Mouse (Mus musculus) testis, postnatal 10 days (tissue): ENCODE measurements around the gene Iqgap1.

ENCODE experiments used
- DNase-seq: peaks from one replicate; pipeline ENCODE4 v3.0.0; 2021; ENCODE audit warnings: low spot score

Gene Iqgap1

GRCm38 (mm10) chr7:80803173-80803872 lies 22.5 kb downstream of the Iqgap1 start:
- DNase-seq: peak; percentile 97

DNA sequence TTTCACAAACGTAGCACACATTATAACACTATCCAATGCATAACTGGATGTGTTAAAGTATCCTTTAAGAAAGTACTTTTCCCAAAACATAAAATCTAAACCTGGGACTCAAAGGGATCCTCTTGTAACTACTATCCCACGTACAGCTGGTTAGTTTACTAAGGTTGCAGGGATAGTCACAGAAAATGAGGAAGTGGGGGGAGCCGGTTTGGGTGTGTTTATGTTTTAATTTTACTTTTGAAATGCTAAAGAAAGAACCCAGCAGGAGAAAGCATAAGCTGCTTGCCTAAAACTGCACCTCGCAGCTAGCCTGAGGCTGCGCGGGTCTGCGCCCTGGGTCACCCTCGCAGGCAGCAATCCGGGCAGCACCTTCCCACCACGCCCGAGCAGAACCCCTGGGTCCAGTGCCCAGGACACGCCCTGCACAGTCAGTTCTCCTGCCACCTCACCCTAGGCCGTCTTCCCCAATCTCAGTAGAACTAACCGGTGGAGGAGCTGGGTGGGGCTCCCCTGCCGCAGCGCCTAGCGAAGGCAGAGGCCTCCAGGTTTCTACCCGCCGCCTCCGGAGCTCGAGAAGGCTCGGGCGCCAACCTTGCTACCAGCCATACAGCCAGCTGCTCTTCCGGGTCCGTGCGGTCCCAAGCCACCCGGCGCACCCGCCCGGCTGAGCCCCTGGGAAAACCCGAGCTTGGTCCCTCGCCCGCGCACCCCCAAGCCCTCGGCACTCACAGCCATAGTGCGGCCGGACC lies 23.2 kb downstream of the Iqgap1 start:
- DNase-seq: no peak

GRCm38 (mm10) chr7:80799307-80799706 lies 26.5 kb downstream of the Iqgap1 start:
- no peak for DNase-seq

DNA sequence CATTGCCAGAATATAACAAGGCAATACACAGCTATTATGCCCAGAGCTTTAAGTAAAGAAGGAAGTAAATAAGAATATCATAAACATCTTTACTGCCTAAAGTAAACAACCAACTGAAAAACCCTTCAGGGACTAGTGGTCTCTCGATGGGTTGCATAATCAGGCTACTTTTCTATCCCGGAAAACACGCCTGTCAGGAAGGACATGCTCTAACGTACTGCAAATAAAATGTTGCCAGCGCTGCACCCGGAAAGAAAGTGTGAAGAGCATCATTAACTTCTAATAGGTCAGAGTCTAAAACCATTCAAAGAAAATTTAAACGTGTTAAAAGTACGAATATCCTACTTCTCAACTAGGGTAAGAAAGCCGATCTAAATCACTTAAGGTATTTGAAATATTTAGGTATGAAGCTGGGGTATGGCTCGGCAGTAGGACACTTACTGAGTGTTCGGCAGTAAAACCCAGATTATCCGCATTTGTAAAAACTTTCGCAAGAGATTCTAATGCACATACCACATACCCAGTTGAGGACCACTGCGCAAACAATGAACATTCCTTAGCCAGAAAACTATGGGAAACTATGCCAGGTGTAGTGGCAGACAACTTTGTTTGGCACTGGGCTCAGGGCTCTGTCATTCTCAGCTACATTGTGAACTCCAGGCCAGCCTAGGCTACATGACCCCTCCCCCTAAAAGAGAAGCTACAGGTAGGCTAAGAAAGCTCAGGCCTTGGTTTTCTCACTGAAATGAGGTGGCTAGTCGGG lies 28.8 kb downstream of the Iqgap1 start:
- DNase-seq: no peak

DNA sequence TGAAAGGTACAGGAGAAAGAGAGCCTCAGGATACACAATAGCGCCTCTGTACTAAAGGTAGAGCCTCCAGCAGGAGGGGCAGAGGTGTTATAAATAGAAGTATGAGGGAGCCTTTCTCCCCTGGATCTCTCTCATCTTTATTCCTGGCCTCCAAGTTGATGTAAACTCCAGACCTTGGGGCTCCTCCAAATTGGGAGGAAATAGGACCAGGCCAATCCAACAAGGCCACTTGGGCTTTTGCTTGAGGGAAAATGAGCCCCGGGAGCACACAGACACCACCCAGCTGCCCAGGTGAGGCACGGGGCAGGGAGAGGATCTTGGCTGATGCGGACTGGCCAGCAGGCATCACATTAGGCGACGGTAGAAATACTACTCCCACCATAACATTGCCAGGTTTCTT lies 29.5 kb downstream of the Iqgap1 start:
- no peak for DNase-seq

- no peak for DNase-seq
These were observed 36.2 kb downstream of the Iqgap1 start for GRCm38 (mm10) chr7:80789534-80789933.

DNA sequence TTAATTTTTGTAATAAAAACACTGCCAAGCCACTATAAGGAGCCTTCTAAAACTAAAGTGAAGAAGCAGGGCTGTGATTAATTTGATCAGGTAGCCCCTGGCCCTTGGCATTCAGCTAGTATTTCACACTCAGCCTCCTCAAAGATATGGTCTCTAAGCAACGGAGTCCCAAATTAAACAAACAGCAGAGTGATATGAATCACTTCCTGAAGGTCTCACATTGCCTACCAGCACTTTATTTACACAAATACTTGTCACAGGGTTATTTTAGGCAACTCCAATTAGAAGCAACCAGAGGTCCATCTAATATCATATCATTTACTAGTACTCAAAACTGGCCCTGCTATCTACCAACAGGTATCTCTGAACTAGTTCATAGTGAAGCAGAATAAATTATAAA lies 36.7 kb downstream of the Iqgap1 start:
- DNase-seq: no peak

DNA sequence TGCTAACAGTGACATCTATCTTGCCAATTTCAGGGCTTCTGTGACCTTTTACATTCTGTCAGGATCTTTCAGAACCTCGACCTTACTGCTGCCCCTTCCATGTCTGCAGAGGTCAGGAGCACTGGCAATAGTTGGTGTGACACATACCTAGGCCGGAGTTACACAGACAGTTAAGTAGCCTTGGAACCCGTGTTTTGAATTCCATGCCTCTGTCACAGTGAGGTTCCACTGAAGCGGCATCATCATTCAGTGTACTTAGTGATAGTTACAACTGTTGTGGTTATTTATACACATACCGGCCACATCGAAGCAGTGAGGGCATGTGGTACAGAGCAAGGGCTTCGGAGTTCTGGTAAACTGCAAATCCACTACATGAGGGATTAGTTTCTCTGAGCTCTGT lies 37.8 kb downstream of the Iqgap1 start:
- DNase-seq: no peak

DNA sequence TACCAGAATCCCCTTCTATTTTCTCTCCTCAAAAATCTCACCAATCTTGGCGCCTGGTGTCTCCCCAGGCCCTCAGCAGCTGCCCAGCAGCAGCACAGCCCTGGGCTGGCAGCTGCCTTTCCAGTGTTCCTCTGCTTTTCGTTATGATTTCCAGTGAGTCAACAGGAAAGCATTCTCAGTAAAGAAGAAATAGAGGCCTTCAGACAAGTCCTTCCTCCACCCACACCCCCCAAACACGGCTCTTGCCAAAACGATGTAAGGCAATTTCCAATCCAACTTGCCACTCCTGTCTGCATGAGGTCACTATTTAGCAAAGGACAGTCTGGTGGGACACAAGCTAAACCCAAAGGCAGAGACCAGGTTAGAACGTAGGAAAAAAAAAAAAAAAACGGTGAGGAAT lies 39.0 kb downstream of the Iqgap1 start:
- DNase-seq: no peak

DNA sequence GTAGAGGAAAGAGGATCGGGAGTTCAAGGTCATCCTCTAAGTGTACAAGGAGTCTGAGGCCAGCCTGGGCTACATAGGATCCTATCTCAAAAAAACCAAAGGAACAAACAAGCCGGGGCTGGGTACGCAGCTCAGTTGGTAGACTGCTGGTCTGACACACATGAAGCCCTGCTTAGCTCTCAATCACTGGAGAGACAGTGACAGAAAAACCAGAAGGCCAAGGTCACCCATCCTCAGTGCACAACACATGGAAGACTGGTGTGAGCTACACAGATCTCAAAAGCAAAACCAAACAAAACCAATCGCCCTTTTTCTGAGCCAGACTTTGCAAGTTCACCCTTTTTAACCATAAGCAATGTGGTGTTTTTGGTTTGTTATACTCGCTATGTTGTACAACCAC lies 41.9 kb downstream of the Iqgap1 start:
- DNase-seq: no peak

- no peak for DNase-seq
These were observed 43.3 kb downstream of the Iqgap1 start for GRCm38 (mm10) chr7:80782155-80783109.

GRCm38 (mm10) chr7:80781444-80782120 lies 44.2 kb downstream of the Iqgap1 start:
- DNase-seq: peak; percentile 63

GRCm38 (mm10) chr7:80778958-80779669 lies 46.7 kb downstream of the Iqgap1 start:
- DNase-seq: no peak

- DNase-seq: no peak
These were observed 47.4 kb downstream of the Iqgap1 start for GRCm38 (mm10) chr7:80778376-80778775.

DNA sequence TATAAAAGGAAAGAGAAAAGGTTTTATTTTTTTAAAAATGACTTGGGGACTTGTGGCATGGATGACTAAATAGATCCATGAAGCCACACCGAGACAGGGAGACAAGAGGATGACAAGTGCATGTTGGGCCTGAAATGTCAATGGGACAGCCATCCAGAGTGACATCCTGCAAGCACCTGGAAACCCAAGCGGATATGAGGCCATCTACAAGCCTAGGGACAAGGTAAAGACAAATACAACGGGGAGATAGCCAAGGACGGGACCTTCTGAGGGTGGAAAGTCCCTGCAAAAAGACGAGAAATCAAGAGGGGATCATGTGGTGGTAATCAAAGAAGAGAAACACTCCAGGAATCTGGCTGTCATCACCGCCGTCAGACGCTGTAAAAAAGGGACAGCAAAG lies 48.6 kb downstream of the Iqgap1 start:
- no peak for DNase-seq

DNA sequence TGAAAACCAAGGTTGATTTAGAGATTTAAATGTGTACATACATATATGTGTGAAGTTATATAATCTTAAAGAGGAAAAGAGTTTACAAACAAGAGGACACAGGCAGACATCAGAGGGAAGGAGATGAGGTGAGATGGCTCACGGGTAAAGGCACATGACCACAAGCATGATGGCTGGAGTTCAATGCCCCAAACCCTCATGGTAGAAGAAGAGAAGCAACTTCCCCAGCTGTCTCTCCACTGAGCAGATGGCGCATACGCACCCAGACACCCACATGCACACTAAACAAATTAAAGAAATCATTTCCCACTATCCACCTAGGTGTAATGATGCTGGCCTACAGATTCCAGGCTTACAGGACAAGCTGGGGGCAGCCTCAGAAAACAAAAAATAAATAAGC lies 49.7 kb downstream of the Iqgap1 start:
- no peak for DNase-seq

GRCm38 (mm10) chr7:80775448-80775904 lies 50.3 kb downstream of the Iqgap1 start:
- no peak for DNase-seq

DNA sequence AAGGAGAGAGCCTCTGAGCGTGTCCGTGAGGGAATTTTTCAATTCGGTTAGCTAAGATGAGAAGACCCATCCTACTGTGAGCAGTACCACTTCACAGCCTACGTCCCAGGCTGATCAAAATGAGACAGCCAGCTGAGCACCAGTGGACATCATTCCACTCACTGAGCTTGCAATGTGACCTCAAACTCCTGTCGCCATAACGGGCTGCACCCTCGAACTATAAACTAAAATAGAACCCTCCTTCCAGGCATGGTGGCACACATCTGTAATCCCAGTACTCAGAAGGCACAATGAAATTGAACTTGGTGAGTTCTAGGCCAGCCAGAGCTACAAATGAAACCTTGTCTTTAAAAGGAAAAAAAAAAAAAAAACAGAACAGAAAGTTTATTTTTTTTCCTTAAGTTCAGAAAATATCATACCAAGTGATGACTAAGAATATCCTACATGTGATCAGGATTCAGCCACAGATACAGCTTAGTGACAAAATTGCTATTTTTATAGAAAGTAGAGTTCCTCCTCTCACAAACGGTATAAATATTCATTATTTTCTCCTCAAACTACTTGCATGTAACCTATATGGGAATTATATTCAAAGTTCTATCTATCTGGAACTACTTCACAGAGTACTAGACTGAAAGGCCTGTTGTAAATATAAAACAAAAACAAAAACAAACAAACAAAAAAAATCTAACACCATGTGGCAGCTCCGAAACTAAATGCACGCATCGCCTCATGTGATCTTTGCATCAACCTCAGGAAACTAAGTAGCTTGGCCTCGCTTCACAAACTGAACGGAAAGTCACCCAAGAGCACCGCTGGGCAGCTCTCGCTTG lies 50.9 kb downstream of the Iqgap1 start:
- DNase-seq: no peak

DNA sequence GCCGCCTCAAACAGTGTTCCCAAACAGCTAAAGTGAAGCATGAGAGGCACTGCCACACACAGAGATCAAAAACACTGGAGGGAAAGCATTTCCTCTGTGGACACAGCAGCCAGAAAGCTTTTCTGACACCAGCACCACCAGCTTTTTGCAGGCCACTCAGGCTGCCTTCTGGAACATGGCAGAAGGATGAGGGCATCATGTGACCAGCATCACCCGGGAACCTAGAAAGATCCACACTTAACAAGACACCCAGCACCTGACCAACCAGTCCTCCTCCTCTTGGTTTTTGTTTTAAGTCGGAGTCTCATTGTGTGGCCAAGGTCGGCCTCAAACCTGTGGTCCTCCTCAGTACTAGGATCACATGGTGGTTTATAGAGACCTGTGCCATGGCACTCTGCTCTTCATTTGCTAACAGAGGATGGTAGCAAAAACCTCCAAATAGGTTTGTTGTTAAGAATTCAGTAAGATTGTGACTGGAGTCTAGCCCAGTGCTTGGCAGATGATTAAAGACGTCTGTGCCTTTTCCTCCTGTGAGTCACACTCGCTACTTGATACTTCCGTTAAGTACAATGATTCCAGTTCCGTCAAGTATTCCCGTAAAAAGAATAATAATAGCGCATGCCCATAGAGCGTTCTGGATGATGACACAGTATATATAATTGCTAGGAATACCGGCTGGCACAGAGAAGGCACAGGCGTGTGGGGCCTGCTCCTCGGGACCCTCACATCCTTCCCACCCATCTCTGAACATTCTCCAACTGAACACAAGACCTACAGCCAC lies 51.8 kb downstream of the Iqgap1 start:
- no peak for DNase-seq
